Mouse (Mus musculus) limb, embryonic 14.5 days (tissue): ENCODE data around the gene Golga4. TPM values are rescaled to one million over a fixed set of nuclear protein-coding genes. Genes with fewer than 3 reads are reported as not detected.

Experiments used
- ATAC-seq: fragments of 200-750 bp; cut with Nextera tagmentation; 2 replicates; pipeline ENCODE4 v1.8.0; 2017; ENCODE audit warnings: low read depth, moderate number of reproducible peaks, moderate TSS enrichment; ENCODE audit not compliant: low FRiP score
- DNase-seq: peaks from one replicate; pipeline ENCODE4 v3.0.0-alpha.2; 2015; ENCODE audit warnings: low spot score
- H3K27ac ChIP-seq: fragments of 300-500 bp; sonication (generic); replicated peaks from 2 replicates; pipeline ENCODE4 v1.5.1; 2014; ENCODE audit warnings: low read depth, mild to moderate bottlenecking, low read length, moderate library complexity, mixed read lengths
- H3K27me3 ChIP-seq: fragments of 300-500 bp; sonication (generic); 2 replicates; pipeline ENCODE4 v1.6.1; 2014; ENCODE audit warnings: low read length, mixed read lengths; ENCODE audit not compliant: control insufficient read depth, insufficient read depth
- H3K36me3 ChIP-seq: fragments of 300-500 bp; sonication (generic); 2 replicates; pipeline ENCODE4 v1.6.1; 2014; ENCODE audit warnings: mild to moderate bottlenecking, low read length, moderate library complexity, mixed read lengths; ENCODE audit not compliant: control insufficient read depth, insufficient read depth
- H3K4me1 ChIP-seq: fragments of 300-500 bp; sonication (generic); 2 replicates; pipeline ENCODE4 v1.6.1; 2014; ENCODE audit warnings: antibody characterized with exemption, low read length, mixed read lengths; ENCODE audit not compliant: control insufficient read depth, insufficient read depth
- H3K4me2 ChIP-seq: fragments of 300-500 bp; sonication (generic); replicated peaks from 2 replicates; pipeline ENCODE4 v1.6.1; 2014; ENCODE audit warnings: low read depth, mild to moderate bottlenecking, low read length, moderate library complexity; ENCODE audit not compliant: severe bottlenecking
- H3K4me3 ChIP-seq: fragments of 300-500 bp; sonication (generic); replicated peaks from 2 replicates; pipeline ENCODE4 v1.5.1; 2014; ENCODE audit warnings: low read length
- H3K9ac ChIP-seq: fragments of 300-500 bp; sonication (generic); 2 replicates; pipeline ENCODE4 v1.6.1; 2014; ENCODE audit warnings: mild to moderate bottlenecking, low read depth, low read length, moderate library complexity; ENCODE audit not compliant: severe bottlenecking
- H3K9me3 ChIP-seq: fragments of 300-500 bp; sonication (generic); 2 replicates; pipeline ENCODE4 v1.6.1; 2016; ENCODE audit warnings: low read length; ENCODE audit not compliant: control insufficient read depth
- POLR2A ChIP-seq: fragments of 200-500 bp; IDR thresholded peaks from 2 replicates; pipeline ENCODE4 v1.8.0; 2012; ENCODE audit warnings: inconsistent platforms, mild to moderate bottlenecking, moderate library complexity, borderline replicate concordance; ENCODE audit not compliant: insufficient read depth, insufficient read length; ENCODE audit errors: extremely low read depth
- WGBS: fragments of 180-500 bp; shearing (Covaris S2); extraction: QIAGEN DNeasy Blood & Tissue Kit; methylation state at CpG from one replicate; pipeline ENCODE4 v1.1.7; 2014; 5-methylcytosine and 5-hydroxymethylcytosine counted together
- polyA plus RNA-seq, 2 experiments: library from polyadenylated mRNA; depleted of rRNA in 1 of 2; stranded (reverse) in 1 of 2; unstranded in 1 of 2; fragments of >200 nt; fragmentation: Nextera tagmentation in 1 of 2; extraction: Ambion mirVana in 1 of 2; gene quantifications; 2 replicates each; pipeline versions ENCODE4 v1.2.1 to v1.2.3; 2012 to 2014

The Golga4 gene
- polyA plus RNA-seq, 2 experiments, result 47.2 to 54.5 TPM

GRCm38 (mm10) chr9:118521659-118522058 is 15.6 kb downstream of the Golga4 start:
- H3K4me1 ChIP-seq, result no peaks in the 10 kb centered on the region; the same call in 1 of the 2 replicates
- no peak overlapping the region for H3K4me3 ChIP-seq
- no peak overlapping the region for H3K4me2 ChIP-seq
- H3K27ac ChIP-seq, result no peak overlapping the region
- H3K9me3 ChIP-seq, result no peaks in the 10 kb centered on the region
- TF ChIP-seq POLR2A, result no peak
- no peaks in the 10 kb centered on the region for H3K27me3 ChIP-seq
- no peak for DNase-seq
- WGBS, result 76% methylated on average over 8 of the region's 8 CpGs
- H3K9ac ChIP-seq, result no peak overlapping the region
- peaks cover 40% of the 10 kb centered on the region for H3K36me3 ChIP-seq
- no peak for ATAC-seq

DNA sequence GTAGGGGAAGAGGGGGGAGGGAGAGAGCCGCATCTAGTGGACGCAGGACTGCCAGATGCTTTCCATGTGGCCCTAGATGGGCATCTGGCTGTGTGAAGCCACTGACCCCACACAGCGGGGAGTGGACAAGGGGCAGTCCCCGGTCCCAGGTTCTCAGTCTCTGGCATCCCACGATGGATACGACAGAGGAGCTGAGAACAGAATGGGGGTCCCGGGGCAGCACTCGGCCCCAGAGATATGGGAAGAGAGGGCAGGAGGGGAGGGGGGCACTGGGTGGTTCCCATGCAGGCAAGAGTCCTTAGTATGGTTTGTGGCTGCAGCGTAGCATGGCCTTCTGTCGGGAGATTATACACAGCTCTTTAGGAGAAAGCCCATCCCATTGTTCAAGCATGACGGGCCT is 17.7 kb downstream of the Golga4 start:
- Histone ChIP-seq H3K9ac (no peak overlapping the region), H3K27me3 (no peaks in the 10 kb centered on the region), H3K4me3 (no peak overlapping the region), H3K27ac (no peak overlapping the region), H3K4me2 (no peak overlapping the region), H3K4me1 (no peaks in the 10 kb centered on the region; the same call in 1 of the 2 replicates), H3K9me3 (no peaks in the 10 kb centered on the region), H3K36me3 (peaks cover 60% of the 10 kb centered on the region)
- DNase-seq (no peak), ATAC-seq (no peak)
- 90% methylated on average over 11 of the region's 11 CpGs for WGBS
- no peak for TF ChIP-seq POLR2A

GRCm38 (mm10) chr9:118527056-118527455 is 21.0 kb downstream of the Golga4 start:
- DNase-seq (no peak), ATAC-seq (no peak)
- H3K27me3 ChIP-seq, result no peaks in the 10 kb centered on the region
- no peak overlapping the region for H3K4me2 ChIP-seq
- no peak overlapping the region for H3K27ac ChIP-seq
- H3K4me1 ChIP-seq, result no peaks in the 10 kb centered on the region
- H3K4me3 ChIP-seq, result no peak overlapping the region
- peaks cover 88% of the 10 kb centered on the region for H3K36me3 ChIP-seq
- WGBS, result 97% methylated on average over 18 of the region's 18 CpGs
- TF ChIP-seq POLR2A, result no peak
- H3K9ac ChIP-seq, result no peak overlapping the region
- H3K9me3 ChIP-seq, result no peaks in the 10 kb centered on the region

DNA sequence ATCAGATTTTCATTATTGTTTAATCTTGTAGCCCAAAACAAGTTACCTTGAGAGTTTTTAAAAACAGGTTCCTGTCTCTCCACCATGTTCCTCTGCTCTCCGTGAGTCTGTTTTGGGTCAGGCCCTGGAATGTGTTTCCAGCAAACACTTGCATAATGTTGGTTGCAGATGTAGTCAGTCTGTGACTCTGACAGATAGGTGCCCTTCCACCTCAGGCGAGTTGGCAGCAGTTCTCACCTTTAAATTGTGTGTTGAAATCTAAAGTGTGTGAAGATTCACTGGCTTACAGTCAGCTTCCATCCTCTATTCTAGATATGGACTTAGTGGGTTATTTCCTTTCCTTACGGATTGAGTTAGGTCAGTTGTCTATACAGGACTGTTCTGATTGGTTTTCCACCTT is 23.7 kb downstream of the Golga4 start:
- H3K4me3 ChIP-seq, result no peak overlapping the region
- 85% methylated on average over 3 of the region's 3 CpGs for WGBS
- H3K27me3 ChIP-seq, result no peaks in the 10 kb centered on the region
- ATAC-seq, result no peak
- no peak for DNase-seq
- H3K4me2 ChIP-seq, result no peak overlapping the region
- no peaks in the 10 kb centered on the region for H3K4me1 ChIP-seq
- H3K9me3 ChIP-seq, result no peaks in the 10 kb centered on the region
- no peak overlapping the region for H3K9ac ChIP-seq
- peaks cover 89% of the 10 kb centered on the region for H3K36me3 ChIP-seq
- no peak overlapping the region for H3K27ac ChIP-seq
- TF ChIP-seq POLR2A, result no peak

DNA sequence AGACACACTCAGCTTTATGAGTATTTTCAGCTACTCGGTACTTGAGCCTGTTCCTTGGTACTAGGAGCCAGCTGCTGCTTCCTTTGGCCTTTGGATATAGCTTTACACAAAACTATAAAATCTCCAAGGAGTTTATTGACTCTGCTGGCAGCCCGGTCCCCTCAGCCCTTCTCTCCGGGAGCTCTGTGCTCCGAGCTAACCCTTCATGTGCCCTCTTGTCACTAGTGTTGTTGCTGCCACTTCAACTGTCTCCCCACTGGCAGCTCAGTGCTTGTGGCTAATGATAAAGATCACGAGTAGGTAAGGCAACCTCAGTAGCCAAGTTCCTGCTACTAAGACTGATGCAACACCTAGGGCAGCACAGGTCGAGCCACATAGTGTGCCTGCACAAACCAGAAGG is 24.6 kb downstream of the Golga4 start:
- ATAC-seq, result no peak
- Histone ChIP-seq H3K4me1 (no peaks in the 10 kb centered on the region), H3K4me2 (no peak overlapping the region), H3K27me3 (no peaks in the 10 kb centered on the region), H3K9me3 (no peaks in the 10 kb centered on the region), H3K27ac (no peak overlapping the region), H3K4me3 (no peak overlapping the region), H3K36me3 (peaks cover 88% of the 10 kb centered on the region), H3K9ac (no peak overlapping the region)
- no peak for TF ChIP-seq POLR2A
- no peak for DNase-seq
- 63% methylated on average over 6 of the region's 6 CpGs for WGBS
